In genomic region chr7:122390200-122390599, GRCm38 (mm10) we compare ENCODE assay signal across 8 mouse cellular contexts.
DNase-seq lines count a peak whose midpoint lies in the region; ATAC-seq and TF ChIP-seq lines count a peak whose summit lies in the region.

No protein-coding gene starts in this region.

- WGBS in lung, postnatal 0 days: 33% methylated on average over 5 of the region's 5 CpGs
- WGBS in forebrain, embryonic 16.5 days: 35% methylated on average over 5 of the region's 5 CpGs

- peak; percentile 28; the same call in 1 of the 2 replicates for ATAC-seq in lung, postnatal 0 days
- ATAC-seq in forebrain, embryonic 16.5 days: peak; percentile 67
- ATAC-seq in megakaryocyte-erythroid progenitor cell, adult 5-6 weeks (replicated peaks; ENCODE audit: low FRiP score, low TSS enrichment, poor library complexity, severe bottlenecking): peak; percentile 72

- TF ChIP-seq CTCF in lung, postnatal 0 days (IDR thresholded peaks at IDR 0.05): no peak

- no peak for DNase-seq in lung, postnatal 0 days (ENCODE audit: low spot score)
- no peak for DNase-seq in lung, postnatal 10 days
- DNase-seq in thymus, postnatal 14 days: peak; percentile 71
- DNase-seq in cerebellum, adult 11 months: no peak
- no peak for DNase-seq in cerebellum, postnatal 14 days
- DNase-seq in cerebellum, postnatal 4 days (ENCODE audit: low spot score in 2 of 2): no peak

- no peak overlapping the region for H3K4me3 ChIP-seq in lung, postnatal 0 days (ENCODE audit: low read depth, low read length)
- no peak overlapping the region for H3K4me3 ChIP-seq in forebrain, embryonic 16.5 days (replicated peaks; ENCODE audit: low read length)

- H3K4me1 ChIP-seq in lung, postnatal 0 days (ENCODE audit: insufficient read depth, low read depth, low read length): no peaks in the 10 kb centered on the region
- H3K4me1 ChIP-seq in forebrain, embryonic 16.5 days (replicated peaks; ENCODE audit: control insufficient read depth, insufficient read depth, low read length): peaks cover 15% of the 10 kb centered on the region

- no peak overlapping the region for H3K9ac ChIP-seq in lung, postnatal 0 days (replicated peaks; ENCODE audit: low read depth)
- H3K9ac ChIP-seq in forebrain, embryonic 16.5 days (replicated peaks; ENCODE audit: low read depth, low read length): no peak overlapping the region

- no peaks in the 10 kb centered on the region for H3K27me3 ChIP-seq in lung, postnatal 0 days (replicated peaks; ENCODE audit: insufficient read depth, low read length)
- no peaks in the 10 kb centered on the region for H3K27me3 ChIP-seq in forebrain, embryonic 16.5 days (replicated peaks; ENCODE audit: control insufficient read depth, insufficient read depth, low read length)

- H3K36me3 ChIP-seq in lung, postnatal 0 days (ENCODE audit: insufficient read depth, low read length): no peaks in the 10 kb centered on the region
- H3K36me3 ChIP-seq in forebrain, embryonic 16.5 days (ENCODE audit: control insufficient read depth, insufficient read depth): no peaks in the 10 kb centered on the region

- no peaks in the 10 kb centered on the region for H3K9me3 ChIP-seq in lung, postnatal 0 days (ENCODE audit: low read length)
- H3K9me3 ChIP-seq in forebrain, embryonic 16.5 days (ENCODE audit: control insufficient read depth, low read length): no peaks in the 10 kb centered on the region

- H3K27ac ChIP-seq in lung, postnatal 0 days (ENCODE audit: low read length): no peak overlapping the region
- no peak overlapping the region for H3K27ac ChIP-seq in forebrain, embryonic 16.5 days (ENCODE audit: low read length)

- TF ChIP-seq EP300 in lung, postnatal 0 days (IDR thresholded peaks at IDR 0.05): no peak

- H3K4me2 ChIP-seq in lung, postnatal 0 days (replicated peaks; ENCODE audit: low read depth, low read length): no peak overlapping the region
- no peak overlapping the region for H3K4me2 ChIP-seq in forebrain, embryonic 16.5 days (ENCODE audit: low read length)
